Mouse (Mus musculus) erythroid progenitor cell, adult 5-6 weeks (primary cell): ENCODE measurements around the gene Ppp1r9a. TPM values are rescaled to one million over a fixed set of nuclear protein-coding genes. Genes with fewer than 3 reads are reported as not detected.

Experiments used
- ATAC-seq: replicated peaks from 2 replicates; pipeline ENCODE4 v1.8.0; 2016; ENCODE audit warnings: moderate number of reproducible peaks, mild to moderate bottlenecking, moderate TSS enrichment, inconsistent platforms; ENCODE audit not compliant: poor library complexity, low FRiP score, severe bottlenecking
- total RNA-seq, 2 experiments: library from RNA; stranded (forward) in 1 of 2; stranded (reverse) in 1 of 2; fragments of 150-400 nt in 1 of 2; fragments of 186-747, 209-891 nt in 1 of 2; gene quantifications; 2 replicates each; pipeline versions ENCODE4 v1.2.3 to v1.2.4; 2015 to 2017; ENCODE audit warnings: low replicate concordance in 2 of 2

Gene Ppp1r9a
- total RNA-seq, 2 experiments from 2014 or later: 0.30 to 0.42 TPM

DNA sequence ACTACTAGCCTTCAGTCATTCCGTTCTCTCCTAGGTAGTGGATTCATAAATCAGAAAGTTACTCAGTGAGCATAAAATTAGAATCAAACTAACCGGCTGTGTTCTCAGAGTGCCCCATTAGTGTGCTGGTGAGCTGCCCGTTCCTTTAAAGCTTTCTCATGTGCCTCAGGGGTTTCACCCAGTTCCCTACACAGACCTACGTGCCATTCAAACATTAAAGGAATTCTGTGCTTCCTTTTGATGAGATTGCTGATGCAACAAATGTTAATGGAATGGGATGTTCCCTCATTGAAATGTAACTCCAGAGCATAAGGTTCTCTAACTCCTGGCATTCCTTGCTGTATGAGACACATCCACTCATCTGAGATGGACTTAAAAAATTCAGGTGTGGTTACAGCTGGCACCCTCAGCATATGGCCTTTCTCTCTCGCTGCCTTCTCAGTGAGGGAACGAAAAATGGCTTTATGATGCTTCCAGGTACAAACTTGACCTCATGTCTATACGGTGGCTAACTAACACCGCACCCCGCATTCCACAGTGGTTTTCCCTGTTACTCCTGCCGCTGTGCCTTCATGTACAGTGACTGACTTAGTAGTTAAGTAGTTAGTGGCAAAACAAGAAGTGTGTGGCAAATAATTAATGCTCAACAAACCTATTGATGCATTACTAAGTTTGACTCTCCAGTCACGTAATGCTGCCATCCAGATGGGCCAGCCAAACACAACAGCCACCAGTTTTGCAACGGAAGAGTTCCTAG is 236.3 kb downstream of the Ppp1r9a start:
- ATAC-seq: no peak

DNA sequence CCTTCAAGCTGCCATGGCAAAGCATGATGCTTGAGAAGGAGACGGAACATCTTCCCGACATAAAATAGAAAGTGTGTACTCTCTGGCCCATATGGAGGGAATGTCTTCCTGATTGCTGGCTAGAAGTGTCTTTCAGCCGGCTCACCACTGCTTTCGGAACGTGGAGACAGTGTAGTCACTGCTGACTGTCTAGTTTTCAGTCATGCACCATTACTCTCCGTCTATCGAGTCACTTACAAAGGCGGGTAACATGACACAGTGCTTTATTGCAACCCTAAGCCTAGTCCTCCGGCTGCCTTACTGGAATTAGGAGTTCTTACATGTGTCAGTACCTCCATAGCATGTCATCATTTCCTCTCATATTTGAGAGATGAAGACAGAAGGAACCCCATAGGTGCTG is 236.9 kb downstream of the Ppp1r9a start:
- no peak for ATAC-seq

DNA sequence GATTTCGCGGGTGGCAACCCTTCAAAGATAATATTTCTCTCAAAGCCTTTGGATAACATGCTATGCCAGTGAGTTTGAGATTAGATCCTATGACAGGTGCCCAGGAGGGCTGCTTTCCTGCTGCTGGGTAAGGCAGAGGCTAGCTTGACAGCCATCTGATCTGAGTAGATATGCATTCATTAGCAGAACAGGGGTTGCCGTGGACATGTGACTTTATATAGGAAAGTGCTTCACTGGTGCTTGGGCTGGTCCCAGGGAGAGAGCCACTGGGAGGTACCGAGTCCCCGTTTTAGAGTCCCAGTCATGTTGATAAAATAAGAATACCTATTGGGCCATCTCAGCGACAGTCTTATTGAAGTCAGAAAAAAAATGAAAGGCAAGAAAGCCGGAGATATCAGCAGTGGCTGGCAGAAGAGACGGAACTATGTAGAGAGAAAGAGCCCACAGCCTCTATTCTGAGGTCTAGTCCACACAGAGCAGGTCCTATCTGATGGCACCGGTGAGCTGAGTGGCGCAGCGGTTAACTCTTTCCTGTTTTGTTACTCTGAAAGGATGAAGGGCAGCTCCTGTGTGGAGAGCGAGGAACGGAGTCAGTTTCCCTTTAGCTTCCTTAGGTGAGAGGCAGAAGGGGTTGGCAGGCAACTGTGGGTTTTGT is 244.9 kb downstream of the Ppp1r9a start:
- peak; percentile 67 for ATAC-seq

DNA sequence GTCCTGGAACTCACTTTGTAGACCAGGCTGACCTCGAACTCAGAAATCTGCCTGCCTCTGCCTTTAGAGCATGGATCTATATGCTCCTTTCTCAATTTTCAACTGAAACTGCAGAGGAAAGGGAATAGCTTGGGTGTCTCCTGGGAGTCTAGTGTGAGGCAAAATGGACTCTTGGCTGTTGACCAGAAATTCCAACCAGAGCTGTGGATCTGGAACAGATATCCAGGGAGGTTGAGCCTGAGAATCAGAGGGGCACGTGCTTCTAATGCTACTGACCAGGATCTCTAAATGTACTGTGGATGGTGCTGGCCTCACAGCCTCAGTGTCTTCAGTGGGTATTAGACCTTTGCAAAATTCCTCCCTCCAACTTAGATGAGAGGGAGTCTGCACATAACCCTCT is 247.2 kb downstream of the Ppp1r9a start:
- no peak for ATAC-seq

DNA sequence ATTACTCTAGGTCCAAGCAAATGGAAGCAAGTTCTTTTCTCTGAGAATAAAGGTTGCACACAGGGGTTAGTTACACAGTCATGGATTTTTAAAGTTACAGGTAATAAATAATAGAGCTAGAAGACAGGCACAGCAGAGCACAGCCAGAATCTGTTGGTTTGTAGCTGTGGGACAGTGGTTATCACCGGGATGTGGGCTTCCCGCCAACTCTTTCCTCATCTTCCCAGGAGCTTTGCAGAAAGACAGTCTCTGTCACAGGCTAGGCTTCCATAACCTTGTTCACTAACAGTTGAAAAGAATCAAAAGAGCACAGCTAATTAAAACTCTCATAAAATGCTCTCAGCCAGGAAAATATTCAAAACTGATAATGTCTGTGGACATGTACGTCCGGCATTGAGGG is 248.5 kb downstream of the Ppp1r9a start:
- no peak for ATAC-seq

DNA sequence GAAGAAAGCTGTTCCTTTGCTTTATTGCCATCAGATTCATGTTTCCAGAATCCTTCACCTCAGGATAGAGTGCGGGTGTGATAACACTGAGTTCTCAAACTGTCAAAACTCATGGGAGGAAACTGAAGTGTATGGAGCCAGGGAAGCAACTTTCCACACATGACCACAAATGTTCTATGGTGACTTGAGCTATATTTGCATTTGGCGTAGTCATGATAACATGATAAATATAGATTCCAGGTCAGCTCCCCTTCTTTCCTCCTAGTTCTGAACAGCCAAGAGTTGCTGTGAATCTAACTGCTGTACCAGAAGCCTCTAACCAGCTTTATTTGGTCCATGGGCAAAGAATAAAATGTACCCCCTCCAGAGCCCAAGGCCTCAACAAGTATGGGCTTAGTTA is 249.5 kb downstream of the Ppp1r9a start:
- ATAC-seq: no peak

DNA sequence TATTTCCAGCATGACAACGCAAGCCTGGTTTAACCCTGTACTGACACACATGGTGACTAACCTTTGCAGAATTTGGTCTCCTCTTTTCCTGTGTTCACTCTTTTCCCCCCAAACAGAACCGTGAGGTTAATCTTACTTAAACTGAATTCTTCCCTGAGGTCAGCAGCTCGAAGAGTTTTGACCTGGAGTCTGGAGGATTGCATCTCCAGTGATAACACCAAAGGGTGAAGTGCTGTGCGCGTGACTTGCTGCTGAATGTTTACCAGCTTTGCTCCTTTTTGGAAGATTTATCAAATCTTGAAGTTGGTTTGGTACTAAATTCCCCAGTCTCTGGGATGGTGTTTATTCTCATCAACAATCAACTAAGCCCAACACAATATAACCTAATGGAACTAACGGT is 252.1 kb downstream of the Ppp1r9a start:
- no peak; the same call in 1 of the 2 replicates for ATAC-seq

DNA sequence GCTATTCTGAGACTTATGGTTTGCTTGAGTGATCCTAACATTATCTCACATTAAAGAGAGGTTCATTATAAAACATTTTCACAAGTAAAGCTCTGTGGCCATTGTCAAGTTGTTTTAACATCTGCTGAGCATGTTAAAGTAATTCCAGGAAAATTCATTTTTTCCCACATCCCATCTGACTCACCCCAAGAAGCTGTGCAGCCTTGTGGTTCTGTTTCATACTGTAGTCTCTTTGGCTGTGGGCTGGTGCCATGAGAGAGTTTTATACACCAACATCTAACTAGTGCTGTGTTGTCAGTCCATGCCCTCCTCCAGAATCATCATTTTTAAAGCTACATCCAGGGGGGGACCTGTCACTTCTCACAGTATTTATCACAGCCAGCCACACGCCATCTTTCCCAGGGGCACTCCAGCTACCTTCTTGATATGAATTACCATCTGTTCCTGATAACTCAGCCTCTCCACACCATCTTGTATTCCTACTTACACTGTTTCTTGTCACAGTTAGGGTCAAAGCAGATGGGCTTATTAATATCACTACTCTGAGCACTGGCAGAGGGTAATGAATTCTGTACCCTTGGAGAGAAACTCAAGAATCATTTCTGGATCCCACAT is 252.7 kb downstream of the Ppp1r9a start:
- ATAC-seq: peak; percentile 82

DNA sequence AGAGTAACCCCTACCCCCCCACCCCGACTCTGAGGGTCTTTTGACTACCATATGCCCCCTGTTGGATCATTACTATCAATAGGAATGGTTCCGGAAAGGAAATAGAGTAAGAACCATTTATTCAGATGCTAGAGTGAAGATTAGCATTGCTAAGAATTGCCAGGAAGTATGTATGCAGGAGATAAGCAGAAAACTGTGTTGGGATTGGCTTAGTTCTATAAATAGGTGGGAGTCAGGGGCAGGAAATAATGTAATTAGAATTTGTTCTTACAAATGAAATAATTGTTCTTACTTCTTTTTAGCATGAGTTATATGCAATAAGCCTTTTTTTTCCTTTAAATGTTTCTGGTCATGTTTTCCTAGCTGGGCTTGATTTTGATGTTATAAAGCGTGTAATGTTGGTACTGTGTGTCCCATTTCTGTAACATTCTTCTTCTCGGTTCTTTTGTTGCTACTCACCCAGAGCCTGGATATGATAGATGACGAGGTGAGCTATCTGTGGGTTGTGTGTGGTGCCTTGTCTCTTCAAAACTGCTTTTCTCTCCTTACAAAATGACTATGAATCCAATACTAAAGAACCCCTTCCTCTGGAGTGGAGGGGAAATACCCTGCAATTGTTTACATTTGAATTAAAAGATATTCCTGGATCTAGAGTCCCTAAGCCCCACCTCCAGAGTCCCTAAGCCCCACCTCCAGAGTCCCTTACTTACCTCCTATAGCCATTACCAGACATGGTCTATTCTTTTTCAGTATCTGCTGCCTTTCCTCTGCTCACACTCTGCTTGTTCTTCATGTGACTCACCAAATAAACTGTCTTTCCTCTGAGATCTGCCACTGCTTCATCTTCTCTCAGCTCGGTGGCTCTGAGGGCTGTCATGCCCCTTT is 254.1 kb downstream of the Ppp1r9a start:
- peak; percentile 70 for ATAC-seq

DNA sequence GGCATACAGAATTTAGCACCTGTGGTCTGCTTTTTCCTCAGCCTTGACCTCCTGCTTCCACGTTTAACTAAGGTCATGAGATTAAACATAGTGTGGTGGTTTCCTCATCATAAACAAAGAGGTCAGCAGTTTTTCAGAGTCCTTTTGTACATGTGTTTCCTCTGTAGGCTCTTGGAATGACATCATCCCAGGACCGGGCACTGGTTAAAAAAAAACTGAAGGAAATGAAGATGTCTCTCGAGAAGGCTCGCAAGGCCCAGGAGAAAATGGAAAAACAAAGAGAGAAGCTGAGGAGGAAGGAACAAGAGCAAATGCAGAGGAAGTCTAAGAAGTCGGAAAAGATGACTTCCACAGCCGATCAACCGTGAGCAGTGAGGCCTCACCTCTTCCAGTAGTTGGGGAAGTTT is 256.7 kb downstream of the Ppp1r9a start:
- no peak for ATAC-seq

DNA sequence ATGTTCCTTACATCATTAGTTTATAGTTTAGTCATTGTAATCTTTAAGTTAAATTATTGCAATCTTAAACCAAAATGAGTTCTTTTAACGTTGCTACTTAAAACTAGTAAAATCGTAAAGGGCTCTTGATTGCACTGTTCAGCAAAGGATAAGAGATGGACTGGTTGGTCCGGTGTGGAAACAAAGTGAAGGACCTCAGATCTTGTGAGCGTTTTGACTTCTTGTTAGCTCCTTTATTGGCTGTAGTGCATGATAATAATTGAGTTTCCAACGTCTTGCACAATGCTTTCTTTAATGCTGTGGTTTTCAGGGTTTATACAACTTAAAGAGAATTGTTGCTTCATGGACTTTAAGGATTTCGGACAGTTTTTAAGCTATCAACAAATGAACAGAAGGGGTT is 259.3 kb downstream of the Ppp1r9a start:
- no peak for ATAC-seq

DNA sequence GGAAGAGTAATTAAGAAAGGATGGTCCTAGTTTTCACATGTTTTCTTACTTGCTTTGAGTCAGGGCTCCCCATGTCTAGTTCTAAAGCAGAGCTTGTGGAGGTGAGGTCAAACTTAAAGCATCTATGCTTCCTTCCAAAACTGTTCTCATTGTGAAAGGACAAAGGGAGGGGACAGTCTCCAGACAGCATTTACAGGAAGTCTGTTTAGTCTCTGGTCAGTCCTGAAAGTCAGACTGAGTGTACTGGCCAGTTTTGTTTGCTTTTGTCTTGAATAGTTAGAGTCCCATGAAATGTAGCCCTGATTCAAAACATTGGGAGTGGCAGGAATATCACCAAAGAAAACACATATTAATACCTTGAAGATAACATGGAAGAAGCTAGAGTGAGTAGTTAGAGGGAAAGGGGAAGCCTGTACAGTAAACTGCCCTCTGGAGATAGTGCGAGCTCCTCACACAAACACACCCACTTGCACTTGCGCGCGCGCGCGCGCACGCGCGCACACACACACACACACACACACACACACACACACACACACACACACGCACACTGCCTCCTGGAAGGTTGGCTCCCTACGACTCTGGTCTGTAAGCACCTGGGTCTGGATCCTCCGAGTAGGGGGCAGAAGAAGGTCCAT is 260.9 kb downstream of the Ppp1r9a start:
- ATAC-seq: no peak

DNA sequence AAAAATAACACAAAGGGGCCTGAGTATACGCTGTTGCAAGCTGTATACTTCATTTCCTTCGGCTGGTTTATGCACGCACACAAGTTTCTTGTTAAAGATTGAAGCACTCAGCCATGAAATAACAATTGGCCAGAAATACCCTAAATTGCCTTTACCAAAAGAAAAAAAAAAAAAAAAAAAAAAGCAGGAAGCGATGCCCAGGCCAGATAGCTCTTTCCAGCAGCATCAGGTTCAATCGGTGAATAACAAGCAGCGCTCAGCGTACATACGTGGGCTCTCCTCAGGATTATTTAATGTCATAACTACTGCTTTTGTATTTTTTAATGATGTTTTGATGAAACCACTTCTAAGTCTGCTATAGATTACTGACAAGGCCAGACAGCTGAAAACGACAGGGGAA is 262.1 kb downstream of the Ppp1r9a start:
- no peak for ATAC-seq

DNA sequence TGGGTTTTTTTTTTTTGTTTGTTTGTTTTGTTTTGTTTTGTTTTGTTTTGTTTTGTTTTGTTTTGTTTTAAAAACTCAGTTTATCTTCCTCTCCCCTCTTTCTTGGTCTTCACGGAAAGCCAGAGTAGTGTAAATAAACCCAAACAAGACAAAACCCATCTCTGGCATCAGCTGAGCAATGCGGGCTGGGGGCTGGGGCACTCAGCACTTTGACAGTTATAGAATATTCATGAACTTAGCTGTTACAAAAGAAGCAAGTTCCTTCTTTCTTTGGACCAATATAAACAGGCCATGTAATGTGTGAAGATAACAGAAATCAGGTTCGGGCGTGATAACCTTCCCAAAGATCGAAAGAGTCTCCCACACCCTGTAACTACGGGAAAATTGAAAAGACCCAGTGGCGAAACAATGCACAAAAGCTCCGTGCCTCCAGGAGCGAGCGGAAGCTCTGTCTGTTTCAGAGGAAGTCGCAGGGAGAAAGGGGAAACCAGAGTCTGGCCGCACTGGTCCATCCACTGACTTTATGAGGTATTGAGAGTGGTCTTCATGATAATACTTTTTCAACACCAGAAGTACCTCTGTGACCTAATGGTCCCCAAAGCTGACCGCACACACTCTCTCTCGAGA is 264.4 kb downstream of the Ppp1r9a start:
- ATAC-seq: no peak

DNA sequence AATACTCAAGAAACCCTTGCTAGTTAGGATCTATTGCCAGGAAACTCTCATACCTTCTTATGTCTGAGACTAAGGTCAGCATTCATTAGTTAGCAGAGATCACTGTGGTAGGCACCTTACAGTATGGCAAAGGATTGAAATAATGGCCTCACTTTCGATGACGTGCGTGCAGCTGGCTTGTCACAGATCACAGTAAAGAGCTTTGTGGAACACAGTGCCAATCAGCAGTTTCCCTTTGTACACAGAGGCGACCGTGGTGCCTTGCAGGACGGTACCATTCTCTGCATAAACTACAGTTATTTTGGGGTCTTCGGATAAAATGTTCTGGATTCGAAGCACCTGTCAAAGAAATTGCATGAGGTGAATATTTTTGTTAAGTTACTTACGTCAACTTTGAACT is 265.4 kb downstream of the Ppp1r9a start:
- no peak for ATAC-seq

DNA sequence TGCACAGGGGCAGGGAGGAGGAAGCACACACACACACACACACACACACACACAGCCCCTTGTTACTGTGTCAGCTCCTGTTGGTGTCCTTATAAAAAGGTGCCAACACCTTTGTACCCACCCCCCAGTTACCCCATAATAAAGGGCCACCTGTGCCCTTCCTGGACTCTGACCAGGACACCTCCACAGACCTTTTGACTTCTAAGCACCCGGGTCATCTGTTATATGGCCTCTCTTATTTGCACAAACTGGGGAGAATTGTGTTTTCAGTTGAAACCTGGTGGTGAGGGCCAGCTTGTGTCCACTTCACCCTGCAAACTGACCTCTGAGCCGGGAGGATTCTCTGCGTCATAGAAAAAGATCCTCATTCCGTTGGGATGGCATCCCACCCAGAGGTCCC is 268.7 kb downstream of the Ppp1r9a start:
- no peak for ATAC-seq

DNA sequence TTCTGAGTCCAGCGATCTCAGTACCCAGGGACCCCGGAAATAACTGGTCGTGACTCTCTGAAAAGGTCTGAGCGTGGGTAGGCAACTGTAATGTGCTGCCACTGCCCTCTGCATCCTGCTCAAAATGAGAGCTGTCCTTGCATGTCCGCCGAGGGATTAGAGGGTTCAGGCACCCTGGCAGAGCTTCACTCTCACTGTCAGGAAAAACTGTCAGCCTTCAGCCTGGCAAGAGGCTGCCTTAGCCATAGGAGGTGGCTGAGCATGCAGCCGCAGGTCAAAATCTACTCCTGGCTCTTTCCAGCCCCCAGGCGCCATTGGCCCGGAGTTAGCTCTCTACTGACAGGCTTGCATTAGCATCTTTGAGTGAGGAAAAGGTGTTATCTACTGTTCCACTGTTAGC is 269.9 kb downstream of the Ppp1r9a start:
- no peak for ATAC-seq

DNA sequence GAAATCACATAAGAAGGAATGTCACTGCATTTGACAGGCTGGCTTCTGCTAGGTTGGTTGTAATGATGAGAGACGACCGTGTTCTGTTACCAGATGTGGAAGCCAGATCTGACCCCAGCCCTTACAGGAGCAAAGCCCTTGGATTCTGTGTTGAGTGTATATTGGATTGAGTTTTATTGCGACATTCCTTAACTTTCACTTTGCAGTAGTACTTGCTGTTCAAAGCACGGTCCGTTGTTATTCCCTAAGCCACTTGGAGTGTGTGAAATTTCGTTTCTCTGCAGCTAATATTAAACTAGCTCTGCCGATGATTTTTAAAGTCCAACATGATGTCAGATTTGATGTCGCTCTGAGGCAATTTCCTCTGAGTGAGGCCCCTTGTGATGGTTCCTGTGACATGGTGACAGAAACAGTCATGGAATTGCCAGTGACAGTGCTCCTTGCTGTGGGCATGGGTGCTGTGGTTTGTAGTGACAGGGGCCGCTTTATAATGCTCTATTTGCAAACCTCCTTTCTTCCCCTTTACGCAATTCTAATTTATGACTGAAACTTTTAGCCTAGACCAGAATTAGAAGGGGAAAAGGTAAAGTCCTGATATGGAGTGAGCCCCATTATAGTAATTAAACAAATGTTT is 271.6 kb downstream of the Ppp1r9a start:
- ATAC-seq: no peak
